Mouse (Mus musculus) midbrain, postnatal 0 days (tissue): ENCODE results near the gene Recql5. TPM values are rescaled to one million over a fixed set of nuclear protein-coding genes. Genes with fewer than 3 reads are reported as not detected.

Experiments
- ATAC-seq: fragments of 200-750 bp; cut with Nextera tagmentation; 2 replicates; pipeline ENCODE4 v1.8.0; 2017; ENCODE audit warnings: moderate number of reproducible peaks, mild to moderate bottlenecking, moderate TSS enrichment, moderate library complexity; ENCODE audit not compliant: low FRiP score
- DNase-seq: peaks from one replicate; pipeline ENCODE4 v3.0.0-alpha.2; 2015; ENCODE audit warnings: low spot score
- H3K27ac ChIP-seq: fragments of 300-500 bp; sonication (generic); 2 replicates; pipeline ENCODE4 v1.5.1; 2014; ENCODE audit warnings: low read depth, mild to moderate bottlenecking, low read length, mixed read lengths
- H3K27me3 ChIP-seq: fragments of 300-500 bp; sonication (generic); 2 replicates; pipeline ENCODE4 v1.6.1; 2014; ENCODE audit warnings: low read length, control low read depth, mixed read lengths; ENCODE audit not compliant: insufficient read depth
- H3K36me3 ChIP-seq: fragments of 300-500 bp; sonication (generic); 2 replicates; pipeline ENCODE4 v1.6.1; 2014; ENCODE audit warnings: low read length, control low read depth, mixed read lengths; ENCODE audit not compliant: insufficient read depth
- H3K4me1 ChIP-seq: fragments of 300-500 bp; sonication (generic); 2 replicates; pipeline ENCODE4 v1.6.1; 2014; ENCODE audit warnings: mild to moderate bottlenecking, control low read depth, antibody characterized with exemption, low read length, mixed read lengths; ENCODE audit not compliant: insufficient read depth
- H3K4me2 ChIP-seq: fragments of 300-500 bp; sonication (generic); 2 replicates; pipeline ENCODE4 v1.6.1; 2014; ENCODE audit warnings: low read depth, mild to moderate bottlenecking, low read length, mixed read lengths; ENCODE audit not compliant: poor library complexity, severe bottlenecking
- H3K4me3 ChIP-seq: fragments of 300-500 bp; sonication (generic); 2 replicates; pipeline ENCODE4 v1.5.1; 2014; ENCODE audit warnings: low read depth, mild to moderate bottlenecking, low read length, moderate library complexity
- H3K9ac ChIP-seq: fragments of 300-500 bp; sonication (generic); replicated peaks from 2 replicates; pipeline ENCODE4 v1.6.1; 2014; ENCODE audit warnings: mild to moderate bottlenecking, low read length, moderate library complexity, mixed read lengths; ENCODE audit not compliant: poor library complexity, severe bottlenecking
- H3K9me3 ChIP-seq: fragments of 300-500 bp; sonication (generic); 2 replicates; pipeline ENCODE4 v1.6.1; 2016; ENCODE audit warnings: low read length, control low read depth
- CTCF ChIP-seq: IDR thresholded peaks from 2 replicates; pipeline ENCODE4 v1.5.1; 2016; ENCODE audit warnings: antibody characterized with exemption, mild to moderate bottlenecking
- WGBS: fragments of 180-500 bp; shearing (Covaris S2); extraction: QIAGEN DNeasy Blood & Tissue Kit; methylation state at CpG from one replicate; pipeline ENCODE4 v1.1.7; 2014; 5-methylcytosine and 5-hydroxymethylcytosine counted together
- polyA plus RNA-seq: library from polyadenylated mRNA; unstranded; fragments of >200 nt; fragmentation: Nextera tagmentation; extraction: Ambion mirVana; gene quantifications from 2 replicates; pipeline ENCODE4 v1.2.1, GENCODE M21; 2015
- total RNA-seq: library from RNA; depleted of rRNA; stranded (reverse); fragments of >200 nt; gene quantifications from 2 replicates; pipeline ENCODE4 v1.2.3, GENCODE M21; 2014; rRNA removed

The Recql5 gene
- total RNA-seq (18.9 and 20.4 TPM in 2 replicates), polyA plus RNA-seq (8.0 and 10.5 TPM in 2 replicates)

GRCm38 (mm10) chr11:115933108-115933746, at the start of gene Recql5, which contains the start of gene Sap30bp:
TSS of gene Recql5 (minus strand) at chr11:115933477.
TSS of gene Sap30bp (plus strand) at chr11:115933282.
- no peaks in the 10 kb centered on the region for H3K4me1 ChIP-seq
- ATAC-seq (peak; percentile 99), DNase-seq (peak; percentile 99)
- H3K27me3 ChIP-seq: no peaks in the 10 kb centered on the region
- peak within 1 kb of the TSS; percentile 76 for H3K4me3 ChIP-seq
- H3K9ac ChIP-seq: peak within 1 kb of the TSS; percentile 80
- H3K4me2 ChIP-seq: peak within 1 kb of the TSS; percentile 74
- H3K27ac ChIP-seq: peak within 1 kb of the TSS; percentile 71
- under 1% methylated on average over 28 of the region's 28 CpGs for WGBS
- no peaks in the 10 kb centered on the region for H3K9me3 ChIP-seq
- peaks cover 19% of the 10 kb centered on the region for H3K36me3 ChIP-seq
- no peak for TF ChIP-seq CTCF

- H3K27me3 ChIP-seq: no peaks in the 10 kb centered on the region
- no peak for TF ChIP-seq CTCF
Measured at GRCm38 (mm10) chr11:115982472-115982871, 49.2 kb upstream of the Recql5 start.

GRCm38 (mm10) chr11:115975544-115975943, 42.3 kb upstream of the Recql5 start:
- Histone ChIP-seq H3K27ac (no peak overlapping the region), H3K4me3 (no peak overlapping the region), H3K4me2 (peak overlapping the region; percentile 62; the same call in 1 of the 2 replicates), H3K9me3 (no peaks in the 10 kb centered on the region), H3K4me1 (no peaks in the 10 kb centered on the region; the same call in 1 of the 2 replicates), H3K36me3 (no peaks in the 10 kb centered on the region), H3K27me3 (peaks cover 24% of the 10 kb centered on the region), H3K9ac (no peak overlapping the region)
- DNase-seq (no peak), ATAC-seq (no peak)
- no peak for TF ChIP-seq CTCF
- WGBS: 31% methylated on average over 12 of the region's 12 CpGs

More at GRCm38 (mm10) chr11:115982472-115982871, 49.2 kb upstream of the Recql5 start:
- 84% methylated on average over 15 of the region's 15 CpGs for WGBS
- Histone ChIP-seq H3K36me3 (no peaks in the 10 kb centered on the region), H3K9ac (no peak overlapping the region), H3K27ac (no peak overlapping the region), H3K9me3 (no peaks in the 10 kb centered on the region), H3K4me3 (no peak overlapping the region), H3K4me2 (no peak overlapping the region), H3K4me1 (no peaks in the 10 kb centered on the region)
- no peak for DNase-seq
- ATAC-seq: no peak

GRCm38 (mm10) chr11:115975083-115975420, 41.8 kb upstream of the Recql5 start:
- no peak for TF ChIP-seq CTCF
- no peaks in the 10 kb centered on the region for H3K9me3 ChIP-seq
- H3K4me1 ChIP-seq: no peaks in the 10 kb centered on the region; the same call in 1 of the 2 replicates
- peaks cover 24% of the 10 kb centered on the region for H3K27me3 ChIP-seq
- H3K4me3 ChIP-seq: peak overlapping the region; percentile 38
- ATAC-seq (no peak), DNase-seq (no peak)
- peak overlapping the region; percentile 29; the same call in 1 of the 2 replicates for H3K9ac ChIP-seq
- H3K27ac ChIP-seq: no peak overlapping the region
- peak overlapping the region; percentile 62 for H3K4me2 ChIP-seq
- WGBS: 2% methylated on average over 18 of the region's 18 CpGs
- no peaks in the 10 kb centered on the region for H3K36me3 ChIP-seq

GRCm38 (mm10) chr11:115974309-115975082, 41.2 kb upstream of the Recql5 start, which contains the start of gene Itgb4:
TSS of gene Itgb4 (plus strand) at chr11:115974709.
- Histone ChIP-seq H3K4me1 (no peaks in the 10 kb centered on the region; the same call in 1 of the 2 replicates), H3K27ac (no peak within 1 kb of the TSS), H3K9me3 (no peaks in the 10 kb centered on the region), H3K36me3 (no peaks in the 10 kb centered on the region), H3K9ac (peak within 1 kb of the TSS; percentile 29; the same call in 1 of the 2 replicates), H3K4me3 (peak within 1 kb of the TSS; percentile 38), H3K4me2 (peak within 1 kb of the TSS; percentile 62), H3K27me3 (peaks cover 24% of the 10 kb centered on the region)
- 17% methylated on average over 36 of the region's 58 CpGs for WGBS
- DNase-seq (no peak), ATAC-seq (no peak)
- peak; percentile 11; the same call in 1 of the 2 replicates for TF ChIP-seq CTCF
